ENCODE assay signal across 8 mouse cellular contexts in the genomic region with DNA sequence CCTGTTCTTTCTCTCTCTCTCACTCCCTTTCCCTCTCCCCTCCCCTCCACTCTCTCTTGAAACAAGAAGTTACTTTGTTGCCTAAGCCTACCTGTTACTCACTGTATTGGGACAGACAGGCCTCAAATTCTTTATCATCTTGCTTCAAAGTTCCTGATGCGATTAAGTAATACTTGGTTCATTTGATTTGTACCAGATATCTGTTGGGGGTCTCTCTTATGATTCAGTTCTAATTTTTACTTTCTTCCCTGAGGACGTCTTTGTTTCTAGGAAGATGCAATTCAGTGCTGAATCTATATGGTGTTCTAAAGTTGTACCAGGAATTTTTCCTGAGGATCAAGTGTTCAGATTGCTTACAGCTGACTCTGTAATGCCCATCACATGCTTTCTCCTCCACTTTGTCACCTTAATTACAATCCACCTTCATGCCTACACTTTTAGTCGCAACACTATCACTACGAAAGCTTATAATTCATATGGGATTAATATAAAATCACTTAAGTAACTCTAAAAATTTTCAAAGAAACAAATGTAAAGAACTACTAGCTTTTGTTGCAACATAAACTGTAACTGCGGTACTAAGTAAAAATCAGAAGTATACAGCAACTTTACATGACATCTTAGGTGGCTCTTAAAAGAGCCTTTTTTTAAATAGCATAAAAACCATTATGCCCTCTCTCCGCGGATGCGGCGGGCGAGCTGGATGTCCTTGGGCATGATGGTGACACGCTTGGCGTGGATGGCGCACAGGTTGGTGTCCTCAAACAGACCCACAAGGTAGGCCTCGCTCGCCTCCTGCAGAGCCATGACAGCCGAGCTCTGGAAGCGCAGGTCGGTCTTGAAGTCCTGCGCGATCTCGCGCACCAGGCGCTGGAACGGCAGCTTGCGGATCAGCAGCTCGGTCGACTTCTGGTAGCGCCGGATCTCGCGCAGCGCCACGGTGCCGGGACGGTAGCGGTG. TPM values are rescaled to one million over a fixed set of nuclear protein-coding genes. Genes with fewer than 3 reads are reported as not detected.
DNase-seq lines count a peak whose midpoint lies in the region; ATAC-seq and TF ChIP-seq lines count a peak whose summit lies in the region.

No protein-coding gene starts in this region.

- no peak for DNase-seq in spleen, adult 2 months (ENCODE audit: low read depth in 1 of 2, low spot score in 2 of 2)
- DNase-seq in spleen, adult 18-20 months: no peak
- no peak for DNase-seq in limb, embryonic 14.5 days (ENCODE audit: low spot score)
- peak; percentile 28 for DNase-seq in thymus, postnatal 0 days (ENCODE audit: low spot score)
- DNase-seq in frontal cortex, adult 2 months (ENCODE audit: extremely low spot score in 1 of 2, low spot score in 1 of 2): no peak
- DNase-seq in left cerebral cortex, adult 11 months (ENCODE audit: low spot score): no peak
- DNase-seq in kidney, postnatal 14 days: no peak

- H3K4me3 ChIP-seq in spleen, adult 2 months (ENCODE audit: extremely low read depth, insufficient read depth, insufficient read length): peak overlapping the region; percentile 8
- peak overlapping the region; percentile 47 for H3K4me3 ChIP-seq in embryonic fibroblast, embryonic 13.5 days (ENCODE audit: insufficient read depth, low read length)
- peak overlapping the region; percentile 42 for H3K4me3 ChIP-seq in limb, embryonic 14.5 days (replicated peaks; ENCODE audit: low read length)

- H3K9me3 ChIP-seq in limb, embryonic 14.5 days (ENCODE audit: control insufficient read depth, low read length): no peaks in the 10 kb centered on the region

- 5% methylated on average over 23 of the region's 36 CpGs for WGBS in spleen, adult 2 months
- WGBS in limb, embryonic 14.5 days: 1% methylated on average over 13 of the region's 36 CpGs

- 0 out of 2 replicates have a peak overlapping the region, but pooled peaks have one; percentile 41 for H3K27ac ChIP-seq in spleen, adult 2 months (ENCODE audit: insufficient read depth, low read length)
- H3K27ac ChIP-seq in embryonic fibroblast, embryonic 13.5 days (ENCODE audit: insufficient read depth, low read length): peak overlapping the region; percentile 66
- H3K27ac ChIP-seq in limb, embryonic 14.5 days (replicated peaks; ENCODE audit: low read depth, low read length): peak overlapping the region; percentile 73

- peak overlapping the region; percentile 69 for H3K4me2 ChIP-seq in limb, embryonic 14.5 days (replicated peaks; ENCODE audit: low read depth, low read length, severe bottlenecking)

- TF ChIP-seq CTCF in spleen, adult 2 months (IDR thresholded peaks at IDR 0.05; ENCODE audit: extremely low read depth, insufficient read depth, insufficient read length, insufficient replicate concordance): no peak
- no peak for TF ChIP-seq CTCF in embryonic fibroblast, embryonic 13.5 days (IDR thresholded peaks at IDR 0.05; ENCODE audit: borderline replicate concordance, insufficient read depth, low read length)

- TF ChIP-seq POLR2A in spleen, adult 2 months (IDR thresholded peaks at IDR 0.05; ENCODE audit: low read depth, low read length): no peak
- peak; percentile 76 for TF ChIP-seq POLR2A in embryonic fibroblast, embryonic 13.5 days (IDR thresholded peaks at IDR 0.05; ENCODE audit: low read depth, low read length)
- no peak for TF ChIP-seq POLR2A in limb, embryonic 14.5 days (IDR thresholded peaks at IDR 0.05; ENCODE audit: borderline replicate concordance, extremely low read depth, insufficient read depth, insufficient read length)

- H3K27me3 ChIP-seq in spleen, adult 2 months (ENCODE audit: control insufficient read depth, insufficient read depth, low read length): no peaks in the 10 kb centered on the region
- no peaks in the 10 kb centered on the region for H3K27me3 ChIP-seq in limb, embryonic 14.5 days (ENCODE audit: control insufficient read depth, insufficient read depth, low read length)

- peak overlapping the region; percentile 49 for H3K9ac ChIP-seq in limb, embryonic 14.5 days (ENCODE audit: low read depth, low read length, severe bottlenecking)

- no peaks in the 10 kb centered on the region; the same call in 1 of the 2 replicates for H3K36me3 ChIP-seq in spleen, adult 2 months (ENCODE audit: control insufficient read depth, insufficient read depth, low read length)
- H3K36me3 ChIP-seq in limb, embryonic 14.5 days (ENCODE audit: control insufficient read depth, insufficient read depth, low read length): no peaks in the 10 kb centered on the region

- ATAC-seq in limb, embryonic 14.5 days (ENCODE audit: low FRiP score, low read depth): no peak

- no peaks in the 10 kb centered on the region; the same call in none of the 2 replicates for H3K4me1 ChIP-seq in spleen, adult 2 months (ENCODE audit: control insufficient read depth, insufficient read depth, insufficient read length)
- peaks cover 8% of the 10 kb centered on the region for H3K4me1 ChIP-seq in embryonic fibroblast, embryonic 13.5 days (ENCODE audit: control insufficient read depth, insufficient read depth, low read length)
- peaks cover 20% of the 10 kb centered on the region for H3K4me1 ChIP-seq in limb, embryonic 14.5 days (ENCODE audit: control insufficient read depth, insufficient read depth, low read length)

RNA-seq across cellular contexts. Expression of gene Hist1h3c, which starts 0.7 kb away (rescaled TPM):
- polyA plus RNA-seq in spleen, adult 2 months (2012; rRNA removed): 35.9 and 50.3 TPM in 2 replicates
- polyA plus RNA-seq in embryonic fibroblast, embryonic 13.5 days (2011; ENCODE audit: insufficient read length, low read depth, missing spikeins): 2.6 and 5.4 TPM in 2 replicates
- polyA plus RNA-seq in limb, embryonic 14.5 days (2012; rRNA removed): 41.4 and 92.0 TPM in 2 replicates
- polyA plus RNA-seq in limb, embryonic 14.5 days (2014; fragmentation: Nextera tagmentation; extraction: Ambion mirVana): 8.1 and 12.0 TPM in 2 replicates
- polyA plus RNA-seq in thymus, postnatal 0 days (2015; fragmentation: Nextera tagmentation; extraction: Ambion mirVana): 32.0 and 33.1 TPM in 2 replicates
- 0.24 and 0.46 TPM in 2 replicates for polyA plus RNA-seq in frontal cortex, adult 2 months (2012; rRNA removed)

RNA-seq across cellular contexts. Expression of gene Hist1h2bb, which starts 1.8 kb away (rescaled TPM):
- 23.7 and 32.9 TPM in 2 replicates for polyA plus RNA-seq in spleen, adult 2 months (2012; rRNA removed)
- polyA plus RNA-seq in embryonic fibroblast, embryonic 13.5 days (2011; ENCODE audit: insufficient read length, low read depth, missing spikeins): 4.2 and 5.7 TPM in 2 replicates
- polyA plus RNA-seq in limb, embryonic 14.5 days (2012; rRNA removed): 13.5 and 15.9 TPM in 2 replicates
- polyA plus RNA-seq in limb, embryonic 14.5 days (2014; fragmentation: Nextera tagmentation; extraction: Ambion mirVana): 1.2 and 1.4 TPM in 2 replicates
- 10.8 and 12.6 TPM in 2 replicates for polyA plus RNA-seq in thymus, postnatal 0 days (2015; fragmentation: Nextera tagmentation; extraction: Ambion mirVana)
- polyA plus RNA-seq in frontal cortex, adult 2 months (2012; rRNA removed): 0.74 and 1.3 TPM in 2 replicates

RNA-seq across cellular contexts. Expression of gene Hist1h1c, which starts 6.1 kb away (rescaled TPM):
- 20.9 and 25.5 TPM in 2 replicates for polyA plus RNA-seq in spleen, adult 2 months (2012; rRNA removed)
- 69.4 and 72.0 TPM in 2 replicates for polyA plus RNA-seq in embryonic fibroblast, embryonic 13.5 days (2011; ENCODE audit: insufficient read length, low read depth, missing spikeins)
- polyA plus RNA-seq in limb, embryonic 14.5 days (2012; rRNA removed): 23.7 and 28.5 TPM in 2 replicates
- 24.7 and 27.5 TPM in 2 replicates for polyA plus RNA-seq in limb, embryonic 14.5 days (2014; fragmentation: Nextera tagmentation; extraction: Ambion mirVana)
- 37.5 and 44.7 TPM in 2 replicates for polyA plus RNA-seq in thymus, postnatal 0 days (2015; fragmentation: Nextera tagmentation; extraction: Ambion mirVana)
- 40.7 and 52.1 TPM in 2 replicates for polyA plus RNA-seq in frontal cortex, adult 2 months (2012; rRNA removed)

RNA-seq across cellular contexts. Expression of gene Hist1h2ab, which starts 6.2 kb away (rescaled TPM):
- polyA plus RNA-seq in spleen, adult 2 months (2012; rRNA removed): 28.4 and 40.3 TPM in 2 replicates
- polyA plus RNA-seq in embryonic fibroblast, embryonic 13.5 days (2011; ENCODE audit: insufficient read length, low read depth, missing spikeins): 10.0 and 12.3 TPM in 2 replicates
- 37.1 and 40.4 TPM in 2 replicates for polyA plus RNA-seq in limb, embryonic 14.5 days (2012; rRNA removed)
- polyA plus RNA-seq in limb, embryonic 14.5 days (2014; fragmentation: Nextera tagmentation; extraction: Ambion mirVana): 39.0 and 40.1 TPM in 2 replicates
- polyA plus RNA-seq in thymus, postnatal 0 days (2015; fragmentation: Nextera tagmentation; extraction: Ambion mirVana): 144 and 155 TPM in 2 replicates
- 0.82 and 2.8 TPM in 2 replicates for polyA plus RNA-seq in frontal cortex, adult 2 months (2012; rRNA removed)

RNA-seq across cellular contexts. Expression of gene Hist1h3b, which starts 7.4 kb away (rescaled TPM):
- polyA plus RNA-seq in spleen, adult 2 months (2012; rRNA removed): 54.9 and 68.9 TPM in 2 replicates
- polyA plus RNA-seq in embryonic fibroblast, embryonic 13.5 days (2011; ENCODE audit: insufficient read length, low read depth, missing spikeins): 5.6 and 6.3 TPM in 2 replicates
- 52.4 and 65.5 TPM in 2 replicates for polyA plus RNA-seq in limb, embryonic 14.5 days (2012; rRNA removed)
- 6.5 and 12.4 TPM in 2 replicates for polyA plus RNA-seq in limb, embryonic 14.5 days (2014; fragmentation: Nextera tagmentation; extraction: Ambion mirVana)
- 45.8 and 78.0 TPM in 2 replicates for polyA plus RNA-seq in thymus, postnatal 0 days (2015; fragmentation: Nextera tagmentation; extraction: Ambion mirVana)
- polyA plus RNA-seq in frontal cortex, adult 2 months (2012; rRNA removed): 0.76 and 1.1 TPM in 2 replicates
